Mouse (Mus musculus) bone marrow macrophage, adult 2 months (primary cell): ENCODE results near the gene Noxo1.

Experiments used
- CTCF ChIP-seq: IDR thresholded peaks from 2 replicates; pipeline ENCODE4 v1.5.1; 2012; ENCODE audit warnings: low read depth, mild to moderate bottlenecking, low read length, moderate library complexity
- POLR2A ChIP-seq: IDR thresholded peaks from 2 replicates; pipeline ENCODE4 v1.6.1; 2012; ENCODE audit warnings: mild to moderate bottlenecking, low read depth, low read length, borderline replicate concordance

GRCm38 (mm10) chr17:24697985-24698384 lies 2.0 kb downstream of the Noxo1 start:
- TF ChIP-seq CTCF (no peak), POLR2A (no peak)
